Mouse (Mus musculus) bone marrow macrophage, adult 2 months (primary cell): ENCODE measurements at regions not wholly inside any gene's neighbourhood (a gene's known extent, or its start where the extent isn't known, plus 50 kb on each side); places are given as distances from the start of the nearest gene placed in this dataset.

Experiments used
- CTCF ChIP-seq: IDR thresholded peaks from 2 replicates; pipeline ENCODE4 v1.5.1; 2012; ENCODE audit warnings: low read depth, mild to moderate bottlenecking, low read length, moderate library complexity
- POLR2A ChIP-seq: IDR thresholded peaks from 2 replicates; pipeline ENCODE4 v1.6.1; 2012; ENCODE audit warnings: mild to moderate bottlenecking, low read depth, low read length, borderline replicate concordance

GRCm38 (mm10) chr6:71060116-71060515, 84.1 kb downstream of the Thnsl2 start:
- TF ChIP-seq CTCF (no peak), POLR2A (no peak)
